Mouse (Mus musculus): ENCODE measurements at regions not wholly inside any gene's neighbourhood (a gene's known extent, or its start where the extent isn't known, plus 50 kb on each side); places are given as distances from the start of the nearest gene placed in this dataset.

DNA sequence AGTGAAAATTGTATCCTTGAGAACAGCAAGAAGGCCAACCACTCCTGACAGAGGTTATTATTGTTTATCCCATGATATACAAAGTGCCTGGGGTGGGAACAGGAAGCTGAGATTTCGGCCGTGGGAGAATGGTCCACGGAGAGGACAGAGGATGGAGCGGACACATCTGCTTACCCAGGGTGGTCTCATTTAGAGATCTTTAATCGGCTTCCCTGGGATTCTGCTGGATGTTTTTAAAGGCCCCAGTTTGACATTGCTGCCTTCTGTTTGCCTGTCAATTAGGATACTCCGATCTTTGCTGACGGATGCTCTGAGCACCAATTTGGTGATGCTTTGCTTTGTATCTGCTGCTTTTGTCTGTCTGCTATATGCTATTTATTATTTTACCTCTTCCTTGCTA, 803.5 kb downstream of the Tmem132b start:
- in situ Hi-C loops (cut with MseI, MboI), result no loop called here

DNA sequence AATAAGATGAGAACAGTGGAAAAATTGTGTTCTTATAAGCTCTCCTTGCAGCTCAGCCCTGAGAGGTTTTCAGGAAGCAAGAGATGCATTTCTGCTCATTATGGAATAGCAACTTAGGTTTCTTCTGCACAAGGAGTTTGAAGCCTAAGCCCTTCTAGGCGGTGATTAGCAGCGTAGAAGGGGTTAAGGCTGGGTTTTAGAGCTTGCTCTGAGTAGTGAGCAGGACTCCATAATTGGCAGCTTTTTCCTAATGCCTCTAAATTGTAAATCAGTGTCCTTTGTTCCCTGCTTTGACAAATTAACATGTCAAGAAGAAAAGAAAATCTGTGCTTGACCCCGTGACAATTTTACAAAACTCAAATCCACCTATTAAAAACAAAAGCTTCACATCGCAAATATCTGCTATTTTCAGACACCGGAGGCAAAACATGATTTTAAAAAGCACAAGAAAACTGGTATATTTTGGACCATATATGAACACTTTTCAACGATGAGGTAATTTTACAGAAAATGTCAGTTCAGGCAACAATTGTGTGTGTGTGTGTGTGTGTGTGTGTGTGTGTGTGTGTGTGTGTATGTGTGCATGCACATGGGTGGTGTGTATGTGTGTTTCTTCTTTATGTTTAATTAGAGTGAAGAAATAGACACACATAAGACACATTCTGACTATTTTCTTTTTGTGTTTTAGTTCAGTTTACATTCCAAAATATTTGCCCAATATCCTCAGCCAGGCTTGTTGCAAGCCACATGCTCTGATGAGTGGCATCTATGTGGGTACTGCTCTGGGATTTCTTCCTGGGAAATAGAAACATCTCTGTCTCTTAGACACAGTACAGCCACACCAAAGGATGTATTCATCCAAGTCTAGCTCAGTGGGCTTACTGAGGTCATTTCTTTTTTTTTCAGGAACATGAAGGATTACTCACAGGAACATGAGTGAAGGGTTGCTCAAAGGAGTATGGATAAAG, 804.3 kb downstream of the Tmem132b start:
- in situ Hi-C loops (cut with MseI, MboI), result no loop called here

DNA sequence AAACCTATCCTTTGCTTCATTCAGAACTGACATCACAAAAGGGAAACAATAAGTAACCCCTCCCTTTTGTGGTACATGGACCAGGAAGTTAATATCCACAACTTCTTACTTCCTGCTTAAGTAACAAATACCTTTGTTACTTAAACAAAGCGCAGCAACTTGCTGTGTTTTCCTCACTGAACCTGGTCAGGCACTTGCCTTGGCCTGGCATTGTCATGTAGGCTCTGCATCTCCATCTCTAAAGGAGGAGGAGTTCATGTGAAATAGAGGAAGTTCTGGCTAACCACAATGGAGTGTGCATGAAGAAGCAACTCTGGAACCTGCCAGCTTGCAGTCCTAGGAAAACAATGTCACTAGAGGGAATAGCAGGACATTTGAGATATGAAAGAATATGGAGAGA, 806.3 kb downstream of the Tmem132b start:
- in situ Hi-C loops (cut with MseI, MboI), result no loop called here

DNA sequence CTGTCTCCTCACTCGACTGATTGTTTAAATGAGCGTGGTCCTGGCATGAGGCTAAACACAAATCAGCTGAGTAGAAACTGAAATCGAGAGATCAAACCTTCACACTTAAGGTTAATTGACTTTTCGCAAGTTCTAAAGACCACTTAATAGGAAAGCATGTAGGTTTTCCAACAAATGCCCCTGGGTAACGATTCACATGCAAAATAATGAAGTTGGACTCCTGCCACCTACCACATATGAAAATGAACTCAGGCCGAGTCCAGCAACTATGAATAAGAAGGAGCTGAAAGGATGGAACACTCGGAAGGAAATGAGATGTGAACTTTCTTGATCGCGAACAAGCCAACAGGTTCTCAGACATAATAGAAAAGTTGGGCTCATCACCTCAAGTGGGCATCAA, 812.0 kb downstream of the Tmem132b start:
- in situ Hi-C loops (cut with MseI, MboI), result no loop called here

DNA sequence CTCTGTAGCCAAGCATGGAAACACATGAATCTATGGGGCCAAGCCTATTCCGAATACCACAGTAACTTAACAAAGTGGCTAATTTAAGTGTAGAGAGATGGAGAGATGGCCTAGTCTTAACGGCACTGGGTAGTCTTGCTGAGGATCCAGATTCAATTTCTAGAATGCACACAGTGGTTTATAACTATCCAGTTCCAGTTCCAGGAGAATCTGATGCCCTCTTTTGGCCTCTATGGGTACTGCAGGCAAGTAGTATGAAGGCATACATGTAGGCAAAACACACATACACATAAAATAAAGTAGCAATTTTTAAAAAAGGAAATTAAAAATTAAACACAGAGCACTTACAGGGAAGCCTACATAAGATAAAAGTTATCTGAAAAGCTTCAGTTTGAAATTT, 819.4 kb downstream of the Tmem132b start:
- in situ Hi-C loops (cut with MseI, MboI), result no loop called here

DNA sequence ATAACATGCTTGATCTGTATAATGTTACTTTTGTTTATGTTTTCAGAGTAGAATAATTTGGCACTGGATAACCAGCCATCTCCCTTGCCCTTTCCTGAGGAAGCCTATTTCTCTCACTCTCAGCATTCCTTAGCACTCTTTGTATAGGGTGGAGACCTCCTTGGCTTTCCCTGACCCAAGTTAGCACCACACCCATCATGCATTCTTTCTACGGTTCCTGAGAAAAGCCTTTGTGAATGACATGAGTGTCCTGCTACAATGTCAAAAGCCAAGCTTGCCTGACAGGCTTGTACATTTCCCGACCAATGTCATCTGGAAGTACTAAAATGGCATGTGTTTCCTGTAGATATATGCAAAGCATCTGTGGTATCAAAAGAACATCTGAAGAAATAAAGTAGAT, 837.9 kb downstream of the Tmem132b start:
- in situ Hi-C loops (cut with MseI, MboI), result no loop called here

DNA sequence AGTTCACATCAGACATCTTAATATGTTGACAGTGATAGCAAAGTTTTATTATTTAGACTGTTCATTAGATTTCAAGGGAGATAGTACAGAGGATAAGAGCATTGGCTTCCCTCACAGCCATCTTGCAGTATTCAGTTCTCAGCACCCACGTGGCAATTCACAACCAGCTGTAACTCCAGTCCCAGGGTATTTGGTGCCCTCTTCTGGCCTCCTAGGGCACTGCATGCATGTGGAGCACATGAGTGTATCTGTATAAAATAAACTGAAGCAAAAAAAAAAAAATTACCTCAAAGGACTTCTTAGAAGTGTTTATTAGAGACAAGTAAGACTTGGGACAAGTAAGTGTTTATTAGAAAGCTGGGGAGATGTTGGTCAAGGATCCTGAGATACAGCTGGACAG, 849.3 kb upstream of the Tmem132c start:
- in situ Hi-C loops (cut with MseI, MboI), result no loop called here

DNA sequence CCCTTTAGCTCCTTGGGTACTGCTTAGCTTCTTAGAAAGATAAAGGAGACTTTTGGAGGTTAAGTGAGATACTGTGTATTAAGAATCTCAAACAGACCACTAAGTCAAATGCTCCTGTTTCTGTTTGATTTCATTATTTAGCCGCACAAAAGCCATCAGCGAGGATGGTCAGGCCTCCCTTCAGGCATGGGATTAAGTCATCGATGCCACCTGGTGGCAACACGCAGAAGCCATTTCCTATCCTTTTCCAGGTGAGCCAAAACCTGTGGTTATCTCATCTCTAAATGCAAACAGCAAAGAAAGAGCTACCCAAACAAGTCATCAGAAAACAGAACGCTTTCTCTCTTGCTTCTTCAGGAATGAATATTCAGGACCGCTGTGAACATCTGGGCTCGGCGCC, 846.3 kb upstream of the Tmem132c start:
- in situ Hi-C loops (cut with MseI, MboI), result no loop called here

DNA sequence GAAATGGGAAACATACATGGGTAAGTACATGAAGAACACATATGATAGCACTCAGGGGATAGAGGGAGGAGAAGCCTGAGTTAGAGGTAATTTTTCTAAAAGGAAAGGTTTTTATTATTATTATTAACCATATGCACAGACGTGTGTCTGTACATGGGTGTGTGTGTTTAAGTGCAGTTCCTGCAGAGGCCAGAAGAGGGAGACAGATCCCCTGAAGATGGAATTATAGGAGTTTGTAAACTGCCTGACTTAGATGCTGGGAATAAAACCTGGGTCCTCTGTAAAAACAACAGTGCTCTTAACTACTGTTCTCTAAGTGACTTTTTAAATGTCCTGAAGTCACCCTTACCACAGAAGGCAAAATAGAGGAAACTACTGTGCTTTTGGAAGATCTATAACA, 809.9 kb upstream of the Tmem132c start:
- in situ Hi-C loops (cut with MseI, MboI), result no loop called here

DNA sequence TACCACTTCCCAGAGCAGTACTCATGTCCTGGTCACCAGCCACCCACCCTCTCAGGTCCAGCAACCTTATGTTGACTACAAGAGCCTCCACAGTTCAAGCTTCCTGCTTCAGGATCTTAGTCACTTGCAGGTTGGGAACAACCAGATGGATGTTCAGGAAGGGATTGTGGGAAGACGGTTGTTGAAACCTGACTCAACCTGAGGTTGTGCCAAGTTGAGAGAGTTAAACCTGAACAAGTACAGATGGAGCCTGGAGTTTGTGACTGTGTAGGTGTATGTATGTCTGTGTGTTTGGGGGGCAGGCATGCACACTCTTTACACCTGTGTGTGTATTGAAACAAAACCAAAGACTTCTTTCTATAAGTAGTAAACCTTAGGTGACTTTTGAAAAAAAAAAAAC, 802.9 kb upstream of the Tmem132c start:
- in situ Hi-C loops (cut with MseI, MboI), result no loop called here

DNA sequence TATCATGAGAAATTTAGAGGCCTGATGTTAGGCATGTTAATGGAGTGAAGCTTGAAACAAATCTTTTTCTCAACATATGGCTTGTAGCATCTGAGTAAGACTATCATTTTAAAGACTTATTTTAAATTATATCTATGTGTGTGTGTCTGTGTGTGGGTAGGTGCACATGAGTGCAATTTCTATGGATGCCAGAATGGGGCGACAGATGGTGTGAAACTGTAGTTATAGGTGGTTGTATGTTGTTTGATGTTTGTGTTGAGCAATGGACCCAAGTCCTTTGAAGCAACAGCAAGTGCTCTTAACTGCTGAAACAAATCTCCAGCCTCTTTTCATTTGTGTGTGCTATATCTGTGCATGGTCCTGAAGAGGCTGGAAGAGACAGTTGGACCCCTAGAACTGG, 801.1 kb upstream of the Tmem132c start:
- in situ Hi-C loops (cut with MseI, MboI), result no loop called here

DNA sequence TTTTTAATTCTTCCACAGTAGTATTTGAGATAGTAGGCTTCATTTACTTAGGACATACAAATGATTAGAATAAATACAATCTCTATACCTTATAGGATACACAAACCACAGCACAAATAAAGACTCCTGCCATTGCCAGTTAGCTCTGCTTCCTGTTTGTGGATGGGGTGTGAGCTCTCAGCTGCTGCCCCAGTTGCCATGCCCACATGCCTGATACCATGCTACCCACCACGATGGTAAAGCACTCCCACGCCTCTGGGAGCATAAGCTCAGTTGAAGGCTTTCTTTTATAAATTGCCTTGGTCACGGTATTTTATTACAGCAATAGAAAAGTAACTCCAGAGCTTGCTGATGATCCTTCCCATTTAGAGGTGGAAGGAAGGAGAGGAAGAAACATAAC, 765.8 kb upstream of the Tmem132c start:
- in situ Hi-C loops (cut with MseI, MboI), result no loop called here

DNA sequence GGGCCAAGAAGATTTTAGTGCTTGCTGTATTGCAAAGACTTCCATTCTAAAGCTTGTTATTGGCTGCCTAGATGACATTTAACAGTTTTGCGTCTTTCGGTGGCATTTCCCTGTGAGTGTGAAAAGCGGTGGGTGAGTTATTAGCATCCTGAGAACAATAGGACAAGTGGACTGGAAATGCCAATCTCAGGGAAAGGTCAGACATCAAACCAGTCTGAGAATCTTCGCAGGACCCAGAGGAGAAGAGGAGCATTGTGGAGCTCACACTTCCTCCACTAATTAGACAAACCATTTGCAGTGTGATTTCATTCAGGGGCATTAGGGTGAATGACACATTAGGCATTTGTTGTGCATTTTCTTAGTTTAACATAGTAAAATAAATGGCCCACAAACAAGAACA, 719.5 kb upstream of the Tmem132c start:
- in situ Hi-C loops (cut with MseI, MboI), result no loop called here

DNA sequence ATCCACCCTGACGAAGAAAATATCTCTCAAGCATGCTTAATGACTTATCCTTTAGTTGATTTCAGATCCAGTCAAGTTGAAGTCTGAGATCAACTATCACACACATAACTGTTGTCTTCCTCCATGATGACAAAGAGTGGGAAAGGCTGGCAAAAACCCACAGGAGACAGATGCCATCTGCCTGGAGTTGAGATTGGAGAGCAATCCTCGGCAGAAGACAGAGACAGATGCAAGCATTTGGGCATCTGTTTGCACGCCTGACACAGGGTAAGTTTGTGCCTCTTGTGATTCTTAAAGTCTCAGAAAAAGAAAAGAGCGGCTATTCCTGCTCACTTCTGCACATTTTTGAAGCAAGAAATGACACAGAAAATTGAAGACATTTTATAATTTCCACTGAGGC, 715.7 kb upstream of the Tmem132c start:
- in situ Hi-C loops (cut with MseI, MboI), result no loop called here

DNA sequence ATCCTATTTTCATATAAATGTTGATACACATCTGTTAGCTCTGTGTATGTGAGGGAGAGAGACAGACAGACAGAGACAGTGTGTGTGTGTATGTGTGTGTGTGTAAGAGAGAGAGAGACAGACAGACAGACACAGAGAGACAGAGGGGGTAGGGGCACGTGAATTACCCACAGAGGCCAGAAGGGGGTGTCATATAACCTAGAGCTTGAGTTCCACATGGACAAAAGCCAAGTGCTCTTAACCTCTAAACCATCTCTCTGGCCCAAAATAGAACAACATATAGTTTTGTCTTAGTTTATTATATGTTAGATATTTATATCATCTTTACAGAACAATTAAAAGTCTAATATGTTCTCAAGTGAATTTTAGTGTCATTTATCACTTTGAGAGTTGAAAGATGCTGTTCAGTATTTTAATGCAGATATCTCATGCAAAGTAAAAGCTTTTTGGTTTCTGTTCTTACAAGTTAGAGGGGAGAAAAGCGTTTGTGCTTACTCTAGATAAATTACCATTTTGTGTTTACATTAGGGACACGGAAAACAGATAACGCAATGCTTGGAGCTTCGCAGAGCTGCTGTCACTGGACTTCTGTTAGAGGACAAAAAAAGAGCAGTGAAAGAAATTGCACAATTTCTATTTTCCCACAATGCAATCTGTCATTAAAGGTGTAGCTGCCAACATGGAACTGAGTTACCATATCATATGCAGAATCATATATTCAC, 710.6 kb upstream of the Tmem132c start:
- in situ Hi-C loops (cut with MseI, MboI), result no loop called here

DNA sequence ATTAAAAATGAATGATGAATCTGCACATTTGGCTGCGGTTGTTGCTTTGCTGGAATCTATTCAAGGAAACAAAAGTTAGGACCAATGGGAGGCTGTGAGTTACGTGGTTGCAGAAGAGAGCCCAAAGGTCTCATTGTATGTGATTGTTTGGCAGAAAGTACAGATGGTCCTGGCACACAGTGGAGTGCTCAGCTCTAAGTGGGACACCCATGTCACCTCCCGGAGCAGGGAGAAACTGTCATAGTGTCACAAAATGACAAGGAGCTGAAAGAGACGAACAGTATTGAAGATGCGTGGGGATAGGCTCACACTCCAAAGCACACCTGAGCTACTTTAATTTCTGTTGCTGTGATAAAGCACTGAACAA, 710.1 kb upstream of the Tmem132c start:
- in situ Hi-C loops (cut with MseI, MboI), result no loop called here

DNA sequence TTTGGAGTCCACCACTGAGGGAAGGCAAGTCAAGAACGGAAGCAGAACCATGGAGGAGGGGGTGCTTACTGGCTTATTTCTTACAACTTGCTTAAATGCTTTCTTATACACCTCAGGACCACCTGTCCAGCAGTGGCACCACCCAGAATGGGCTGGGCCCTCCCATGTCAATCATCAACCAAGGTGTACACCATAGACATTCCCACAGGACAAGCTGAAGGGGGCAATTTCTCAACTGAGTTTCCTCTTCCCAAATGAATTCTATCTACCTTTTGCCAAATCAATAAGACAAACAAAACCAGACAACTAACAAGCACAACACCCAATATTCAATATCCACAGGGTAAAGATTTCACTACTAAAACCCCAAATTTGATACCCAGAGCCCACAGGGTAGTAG, 709.6 kb upstream of the Tmem132c start:
- in situ Hi-C loops (cut with MseI, MboI), result no loop called here

DNA sequence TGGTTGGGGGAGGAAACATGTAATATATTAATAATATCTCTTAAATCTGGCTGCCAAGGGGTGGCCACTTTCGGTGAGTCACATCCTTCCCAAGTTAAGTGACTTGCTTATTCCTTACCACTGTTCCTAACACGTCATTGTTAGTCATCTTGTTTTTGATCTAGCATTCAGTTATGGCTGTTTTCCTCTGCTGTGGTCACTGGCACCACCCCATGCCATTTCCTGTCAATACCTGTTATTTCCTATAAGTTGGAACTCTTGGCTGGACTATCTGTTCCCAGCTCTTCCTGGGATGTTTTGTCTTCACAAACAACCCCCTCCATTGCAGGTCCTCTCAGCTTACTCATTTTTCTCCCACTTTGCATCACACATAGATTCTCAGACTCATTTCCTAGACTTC, 703.5 kb upstream of the Tmem132c start:
- in situ Hi-C loops (cut with MseI, MboI), result no loop called here

DNA sequence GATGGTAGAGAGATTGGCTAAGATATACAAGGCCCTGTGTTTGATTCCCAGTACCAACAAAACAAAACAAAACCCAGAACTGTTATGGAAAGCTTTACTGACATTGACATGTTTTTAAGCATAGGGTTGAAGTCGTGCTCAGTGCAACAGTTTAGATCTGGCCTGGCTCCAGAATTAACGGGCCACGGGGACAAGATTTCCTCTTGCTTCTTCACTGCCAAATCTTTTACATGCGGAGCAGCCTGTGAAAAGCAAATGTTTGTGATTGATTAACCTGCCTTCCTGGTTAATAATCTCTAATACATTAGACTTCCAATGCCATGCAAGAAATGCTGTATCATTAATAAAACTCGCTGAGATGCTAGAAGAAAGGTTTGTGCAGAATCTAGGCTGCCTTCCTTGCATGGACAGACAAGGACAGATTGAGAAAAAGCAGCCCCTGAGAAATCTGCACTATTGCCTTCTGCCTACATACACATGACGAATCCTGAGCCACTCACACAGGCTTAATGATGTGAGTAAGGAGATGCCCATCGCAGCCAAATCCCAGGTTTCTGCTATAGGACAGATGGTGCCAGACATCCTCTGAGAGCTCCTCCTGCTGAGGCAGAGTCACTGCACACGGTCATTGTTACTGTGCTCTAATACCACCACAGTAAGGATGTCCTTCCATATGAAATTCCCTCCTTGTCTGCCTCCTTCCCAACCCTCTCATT, 697.2 kb upstream of the Tmem132c start:
- in situ Hi-C loops (cut with MseI, MboI), result no loop called here

DNA sequence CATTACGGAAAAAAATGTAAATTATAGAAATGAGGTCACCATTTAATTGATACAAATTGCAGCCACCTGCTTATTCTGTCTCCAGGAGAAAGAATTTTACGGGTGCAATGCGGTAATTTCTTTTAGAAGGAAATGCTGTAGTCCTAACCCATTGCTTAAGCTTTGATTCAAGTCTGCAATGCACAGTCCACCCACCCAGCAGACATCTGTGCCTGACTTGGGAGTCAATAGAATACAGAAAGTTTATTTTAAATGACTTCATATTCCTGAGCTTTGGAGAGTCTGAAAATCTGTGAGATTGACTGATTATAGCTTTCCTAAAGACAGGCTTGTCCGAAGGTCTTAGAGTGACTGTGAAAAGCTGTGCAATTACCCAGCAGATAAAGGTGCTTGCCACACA, 693.8 kb upstream of the Tmem132c start:
- in situ Hi-C loops (cut with MseI, MboI), result no loop called here

DNA sequence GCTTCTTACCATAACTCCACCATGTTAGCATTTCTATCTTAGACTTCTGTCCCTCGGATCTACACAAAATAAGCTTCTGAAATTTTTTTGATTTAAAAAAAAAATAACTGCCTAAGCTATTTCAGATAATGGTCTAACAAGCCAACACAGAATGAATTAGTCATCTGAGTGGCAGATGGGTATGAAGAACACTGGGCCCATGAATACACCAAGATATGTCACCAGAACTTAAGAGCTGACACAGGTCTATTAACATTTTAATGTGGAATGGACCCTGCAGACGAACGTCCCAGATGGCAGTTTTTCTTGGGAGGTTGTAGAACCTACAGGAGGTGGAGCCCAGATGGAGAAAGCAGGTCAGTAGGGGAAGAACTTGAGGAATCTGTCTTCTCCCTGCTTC, 689.9 kb upstream of the Tmem132c start:
- in situ Hi-C loops (cut with MseI, MboI), result no loop called here

DNA sequence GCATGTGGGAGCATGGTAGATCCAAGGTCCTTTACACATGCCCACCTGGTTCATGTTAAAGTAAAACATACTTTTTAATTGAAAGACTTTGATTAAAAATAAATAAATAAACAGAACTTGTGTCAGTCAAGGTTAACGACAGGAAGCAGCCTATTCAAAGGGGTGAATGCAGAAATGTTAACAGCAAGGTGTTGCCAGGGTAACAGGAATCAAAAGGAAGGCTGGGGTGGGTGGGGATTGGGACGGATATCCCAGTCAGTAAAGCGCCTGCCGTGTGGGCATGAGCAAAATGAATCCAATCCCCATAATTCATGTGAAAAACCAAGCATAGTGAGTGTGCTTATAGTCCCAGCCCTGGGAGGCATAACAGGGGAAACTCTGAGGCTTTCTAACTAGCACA, 682.6 kb upstream of the Tmem132c start:
- in situ Hi-C loops (cut with MseI, MboI), result no loop called here

DNA sequence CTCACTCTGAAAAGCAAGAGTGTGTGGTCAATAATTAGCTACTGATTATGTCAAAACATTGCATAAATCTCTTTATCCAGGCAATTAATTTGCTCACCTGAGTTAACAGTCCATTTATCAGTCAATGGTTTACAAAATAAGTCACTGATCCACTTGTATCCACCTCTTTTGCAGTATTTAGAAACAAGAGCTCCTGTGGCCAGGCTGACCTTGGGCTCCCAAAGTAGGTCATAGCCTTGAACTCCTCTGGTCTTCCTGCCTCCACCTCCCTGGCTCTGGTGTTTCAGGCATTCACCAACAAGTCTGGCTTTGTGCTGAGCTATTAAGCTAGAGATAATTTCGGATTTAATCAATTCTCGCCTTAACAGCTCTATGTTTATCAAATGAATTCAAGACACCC, 675.8 kb upstream of the Tmem132c start:
- in situ Hi-C loops (cut with MseI, MboI), result no loop called here

Measured in mouse trophoblast stem cell (cell line).